Mouse (Mus musculus): ENCODE measurements at regions not wholly inside any gene's neighbourhood (a gene's known extent, or its start where the extent isn't known, plus 50 kb on each side); places are given as distances from the start of the nearest gene placed in this dataset.

- no peaks in the 10 kb centered on the region for H3K36me3 ChIP-seq (ENCODE audit: control insufficient read depth, insufficient read depth, low read length)
- H3K27me3 ChIP-seq (ENCODE audit: control insufficient read depth, insufficient read depth, low read length): no peaks in the 10 kb centered on the region
- no peaks in the 10 kb centered on the region for H3K9me3 ChIP-seq (ENCODE audit: control insufficient read depth, low read length)
- DNase-seq (ENCODE audit: low spot score) (no peak), ATAC-seq (ENCODE audit: low FRiP score) (no peak)
- H3K4me1 ChIP-seq (replicated peaks; ENCODE audit: control insufficient read depth, insufficient read depth, low read length): no peaks in the 10 kb centered on the region
- no peak overlapping the region for H3K27ac ChIP-seq (ENCODE audit: low read depth, low read length)
- H3K4me2 ChIP-seq (replicated peaks; ENCODE audit: low read depth, low read length): no peak overlapping the region
- H3K9ac ChIP-seq (ENCODE audit: low read depth, low read length): no peak overlapping the region
- whole genome bisulfite sequencing: 65% methylated on average over 6 of the region's 6 CpGs
- H3K4me3 ChIP-seq (ENCODE audit: low read depth, low read length): no peak overlapping the region
These were observed 600.4 kb downstream of the Kcnj2 start for GRCm38 (mm10) chr11:111666336-111666735.

- no peaks in the 10 kb centered on the region for H3K9me3 ChIP-seq (ENCODE audit: control insufficient read depth, low read length)
These were observed 605.9 kb downstream of the Kcnj2 start for GRCm38 (mm10) chr11:111671865-111672264.

GRCm38 (mm10) chr11:111675673-111676072 is 609.7 kb downstream of the Kcnj2 start:
- Histone ChIP-seq H3K27ac (ENCODE audit: low read depth, low read length) (no peak overlapping the region), H3K27me3 (ENCODE audit: control insufficient read depth, insufficient read depth, low read length) (no peaks in the 10 kb centered on the region), H3K9me3 (ENCODE audit: control insufficient read depth, low read length) (no peaks in the 10 kb centered on the region), H3K4me2 (replicated peaks; ENCODE audit: low read depth, low read length) (no peak overlapping the region), H3K4me3 (ENCODE audit: low read depth, low read length) (no peak overlapping the region), H3K9ac (ENCODE audit: low read depth, low read length) (no peak overlapping the region), H3K36me3 (ENCODE audit: control insufficient read depth, insufficient read depth, low read length) (no peaks in the 10 kb centered on the region), H3K4me1 (replicated peaks; ENCODE audit: control insufficient read depth, insufficient read depth, low read length) (no peaks in the 10 kb centered on the region)
- WGBS: 88% methylated on average over 1 of the region's 1 CpGs
- no peak for ATAC-seq (ENCODE audit: low FRiP score)
- no peak for DNase-seq (ENCODE audit: low spot score)

More at GRCm38 (mm10) chr11:111671865-111672264, 605.9 kb downstream of the Kcnj2 start:
- Histone ChIP-seq H3K9ac (ENCODE audit: low read depth, low read length) (no peak overlapping the region), H3K27me3 (ENCODE audit: control insufficient read depth, insufficient read depth, low read length) (no peaks in the 10 kb centered on the region), H3K4me1 (replicated peaks; ENCODE audit: control insufficient read depth, insufficient read depth, low read length) (no peaks in the 10 kb centered on the region), H3K4me2 (replicated peaks; ENCODE audit: low read depth, low read length) (no peak overlapping the region), H3K36me3 (ENCODE audit: control insufficient read depth, insufficient read depth, low read length) (no peaks in the 10 kb centered on the region), H3K4me3 (ENCODE audit: low read depth, low read length) (no peak overlapping the region), H3K27ac (ENCODE audit: low read depth, low read length) (no peak overlapping the region)
- WGBS: 85% methylated on average over 2 of the region's 2 CpGs
- ATAC-seq (ENCODE audit: low FRiP score) (no peak), DNase-seq (ENCODE audit: low spot score) (no peak)

- no peaks in the 10 kb centered on the region for H3K36me3 ChIP-seq (ENCODE audit: control insufficient read depth, insufficient read depth, low read length)
- no peak overlapping the region for H3K9ac ChIP-seq (ENCODE audit: low read depth, low read length)
- no peak overlapping the region for H3K27ac ChIP-seq (ENCODE audit: low read depth, low read length)
- no peaks in the 10 kb centered on the region for H3K9me3 ChIP-seq (ENCODE audit: control insufficient read depth, low read length)
- 82% methylated on average over 7 of the region's 7 CpGs for WGBS
- H3K4me2 ChIP-seq (replicated peaks; ENCODE audit: low read depth, low read length): no peak overlapping the region
- no peaks in the 10 kb centered on the region for H3K4me1 ChIP-seq (replicated peaks; ENCODE audit: control insufficient read depth, insufficient read depth, low read length)
- H3K27me3 ChIP-seq (ENCODE audit: control insufficient read depth, insufficient read depth, low read length): no peaks in the 10 kb centered on the region
- no peak overlapping the region for H3K4me3 ChIP-seq (ENCODE audit: low read depth, low read length)
- no peak for DNase-seq (ENCODE audit: low spot score)
- no peak for ATAC-seq (ENCODE audit: low FRiP score)
These were observed 616.4 kb downstream of the Kcnj2 start for GRCm38 (mm10) chr11:111682341-111682740.

GRCm38 (mm10) chr11:111683909-111684308 is 617.9 kb downstream of the Kcnj2 start:
- ATAC-seq (ENCODE audit: low FRiP score) (no peak), DNase-seq (ENCODE audit: low spot score) (no peak)
- H3K9me3 ChIP-seq (ENCODE audit: control insufficient read depth, low read length): no peaks in the 10 kb centered on the region
- no peak overlapping the region for H3K4me2 ChIP-seq (replicated peaks; ENCODE audit: low read depth, low read length)
- no peaks in the 10 kb centered on the region for H3K36me3 ChIP-seq (ENCODE audit: control insufficient read depth, insufficient read depth, low read length)
- H3K9ac ChIP-seq (ENCODE audit: low read depth, low read length): no peak overlapping the region
- H3K27me3 ChIP-seq (ENCODE audit: control insufficient read depth, insufficient read depth, low read length): no peaks in the 10 kb centered on the region
- H3K27ac ChIP-seq (ENCODE audit: low read depth, low read length): no peak overlapping the region
- no peaks in the 10 kb centered on the region for H3K4me1 ChIP-seq (replicated peaks; ENCODE audit: control insufficient read depth, insufficient read depth, low read length)
- 89% methylated on average over 4 of the region's 4 CpGs for WGBS
- no peak overlapping the region for H3K4me3 ChIP-seq (ENCODE audit: low read depth, low read length)

GRCm38 (mm10) chr11:111687769-111688168 is 621.8 kb downstream of the Kcnj2 start:
- DNase-seq (ENCODE audit: low spot score) (no peak), ATAC-seq (ENCODE audit: low FRiP score) (no peak)
- Histone ChIP-seq H3K27me3 (ENCODE audit: control insufficient read depth, insufficient read depth, low read length) (no peaks in the 10 kb centered on the region), H3K4me1 (replicated peaks; ENCODE audit: control insufficient read depth, insufficient read depth, low read length) (no peaks in the 10 kb centered on the region), H3K9me3 (ENCODE audit: control insufficient read depth, low read length) (no peaks in the 10 kb centered on the region), H3K4me3 (ENCODE audit: low read depth, low read length) (no peak overlapping the region), H3K4me2 (replicated peaks; ENCODE audit: low read depth, low read length) (no peak overlapping the region), H3K27ac (ENCODE audit: low read depth, low read length) (no peak overlapping the region), H3K9ac (ENCODE audit: low read depth, low read length) (no peak overlapping the region), H3K36me3 (ENCODE audit: control insufficient read depth, insufficient read depth, low read length) (no peaks in the 10 kb centered on the region)
- 86% methylated on average over 3 of the region's 3 CpGs for WGBS

- H3K27me3 ChIP-seq (ENCODE audit: control insufficient read depth, insufficient read depth, low read length): no peaks in the 10 kb centered on the region
- H3K36me3 ChIP-seq (ENCODE audit: control insufficient read depth, insufficient read depth, low read length): no peaks in the 10 kb centered on the region
- H3K9ac ChIP-seq (ENCODE audit: low read depth, low read length): no peak overlapping the region
- H3K4me1 ChIP-seq (replicated peaks; ENCODE audit: control insufficient read depth, insufficient read depth, low read length): no peaks in the 10 kb centered on the region
- H3K9me3 ChIP-seq (ENCODE audit: control insufficient read depth, low read length): no peaks in the 10 kb centered on the region
- ATAC-seq (ENCODE audit: low FRiP score) (no peak), DNase-seq (ENCODE audit: low spot score) (no peak)
- no peak overlapping the region for H3K4me3 ChIP-seq (ENCODE audit: low read depth, low read length)
- H3K27ac ChIP-seq (ENCODE audit: low read depth, low read length): no peak overlapping the region
- no peak overlapping the region for H3K4me2 ChIP-seq (replicated peaks; ENCODE audit: low read depth, low read length)
- WGBS: 80% methylated on average over 6 of the region's 6 CpGs
These were observed 622.4 kb downstream of the Kcnj2 start for GRCm38 (mm10) chr11:111688186-111688860.

GRCm38 (mm10) chr11:111689899-111690298 is 623.9 kb downstream of the Kcnj2 start:
- 91% methylated on average over 2 of the region's 2 CpGs for WGBS
- no peak overlapping the region for H3K4me3 ChIP-seq (ENCODE audit: low read depth, low read length)
- H3K27ac ChIP-seq (ENCODE audit: low read depth, low read length): no peak overlapping the region
- H3K9ac ChIP-seq (ENCODE audit: low read depth, low read length): no peak overlapping the region
- H3K4me2 ChIP-seq (replicated peaks; ENCODE audit: low read depth, low read length): no peak overlapping the region
- H3K36me3 ChIP-seq (ENCODE audit: control insufficient read depth, insufficient read depth, low read length): no peaks in the 10 kb centered on the region
- H3K9me3 ChIP-seq (ENCODE audit: control insufficient read depth, low read length): no peaks in the 10 kb centered on the region
- H3K27me3 ChIP-seq (ENCODE audit: control insufficient read depth, insufficient read depth, low read length): no peaks in the 10 kb centered on the region
- ATAC-seq (ENCODE audit: low FRiP score) (no peak), DNase-seq (ENCODE audit: low spot score) (no peak)
- H3K4me1 ChIP-seq (replicated peaks; ENCODE audit: control insufficient read depth, insufficient read depth, low read length): no peaks in the 10 kb centered on the region

GRCm38 (mm10) chr11:111691512-111691911 is 625.5 kb downstream of the Kcnj2 start:
- ATAC-seq (ENCODE audit: low FRiP score) (no peak), DNase-seq (ENCODE audit: low spot score) (no peak)
- Histone ChIP-seq H3K4me2 (replicated peaks; ENCODE audit: low read depth, low read length) (no peak overlapping the region), H3K4me3 (ENCODE audit: low read depth, low read length) (no peak overlapping the region), H3K9me3 (ENCODE audit: control insufficient read depth, low read length) (no peaks in the 10 kb centered on the region), H3K36me3 (ENCODE audit: control insufficient read depth, insufficient read depth, low read length) (no peaks in the 10 kb centered on the region), H3K9ac (ENCODE audit: low read depth, low read length) (no peak overlapping the region), H3K27ac (ENCODE audit: low read depth, low read length) (no peak overlapping the region), H3K27me3 (ENCODE audit: control insufficient read depth, insufficient read depth, low read length) (no peaks in the 10 kb centered on the region), H3K4me1 (replicated peaks; ENCODE audit: control insufficient read depth, insufficient read depth, low read length) (no peaks in the 10 kb centered on the region)
- WGBS: 94% methylated on average over 2 of the region's 2 CpGs

Data from hindbrain, embryonic 11.5 days (tissue).